Mouse (Mus musculus): ENCODE measurements around the gene Btg1. TPM values are rescaled to one million over a fixed set of nuclear protein-coding genes. Genes with fewer than 3 reads are reported as not detected.
A peak's percentile ranks its signal among the peaks of the same experiment; 100 is the strongest.

The Btg1 gene
- total RNA-seq, 2 experiments from 2014 or later, result 14.8 to 15.3 TPM

GRCm38 (mm10) chr10:96609356-96610345 lies 7.2 kb upstream of the Btg1 start:
- DNase-seq, result no peak

- DNase-seq, result no peak
Observed at GRCm38 (mm10) chr10:96616001-96616708, 651 bp upstream of the Btg1 start.

GRCm38 (mm10) chr10:96617221-96617950 lies 580 bp downstream of the Btg1 start:
- DNase-seq, result peak; percentile 47

- peak; percentile 72 for DNase-seq
Observed at GRCm38 (mm10) chr10:96617951-96618575, 1.3 kb downstream of the Btg1 start.

GRCm38 (mm10) chr10:96619951-96620889 lies 3.4 kb downstream of the Btg1 start:
- DNase-seq, result no peak

GRCm38 (mm10) chr10:96620890-96621271 lies 4.1 kb downstream of the Btg1 start:
- no peak for DNase-seq

GRCm38 (mm10) chr10:96621361-96621945 lies 4.6 kb downstream of the Btg1 start:
- DNase-seq, result no peak

- DNase-seq, result no peak
Observed at GRCm38 (mm10) chr10:96621980-96622645, 5.3 kb downstream of the Btg1 start.

GRCm38 (mm10) chr10:96622761-96623632 lies 6.2 kb downstream of the Btg1 start:
- no peak for DNase-seq

GRCm38 (mm10) chr10:96623633-96624195 lies 6.9 kb downstream of the Btg1 start:
- no peak for DNase-seq

GRCm38 (mm10) chr10:96624406-96624805 lies 7.6 kb downstream of the Btg1 start:
- DNase-seq, result no peak

GRCm38 (mm10) chr10:96625061-96625460 lies 8.3 kb downstream of the Btg1 start:
- DNase-seq, result no peak

- no peak for DNase-seq
Observed at GRCm38 (mm10) chr10:96625682-96626081, 8.9 kb downstream of the Btg1 start.

GRCm38 (mm10) chr10:96626120-96626750 lies 9.4 kb downstream of the Btg1 start:
- DNase-seq, result no peak

- DNase-seq, result no peak
Observed at GRCm38 (mm10) chr10:96627332-96627731, 10.5 kb downstream of the Btg1 start.

GRCm38 (mm10) chr10:96628100-96628912 lies 11.5 kb downstream of the Btg1 start:
- no peak for DNase-seq

- DNase-seq, result no peak
Observed at GRCm38 (mm10) chr10:96628913-96629199, 12.1 kb downstream of the Btg1 start.
